Mouse (Mus musculus) CH12.LX (cell line): ENCODE results near the gene Car14. TPM values are rescaled to one million over a fixed set of nuclear protein-coding genes. Genes with fewer than 3 reads are reported as not detected.

Experiments used
- DNase-seq: peaks from one replicate; pipeline ENCODE4 v3.0.0-alpha.2; 2013; ENCODE audit errors: extremely low read depth
- H3K27ac ChIP-seq: 2 replicates; pipeline ENCODE4 v1.5.1; 2012; ENCODE audit warnings: low read depth, mild to moderate bottlenecking, control low read depth, moderate library complexity; ENCODE audit not compliant: insufficient read depth
- H3K27me3 ChIP-seq: replicated peaks from 2 replicates; pipeline ENCODE3; 2012; ENCODE audit warnings: inconsistent platforms
- H3K36me3 ChIP-seq, 2 experiments: replicated peaks in 1 of 2; 2 replicates each; pipeline versions ENCODE3 to v1.6.1; 2012; ENCODE audit warnings: inconsistent platforms in 1 of 2, low read length in 1 of 2, mild to moderate bottlenecking in 1 of 2, mixed read lengths in 1 of 2, moderate library complexity in 1 of 2; ENCODE audit not compliant: control insufficient read depth in 1 of 2, insufficient read depth in 1 of 2
- H3K4me1 ChIP-seq, 2 experiments: 2 replicates each; pipeline ENCODE4 v1.6.1; 2012; ENCODE audit warnings: inconsistent platforms in 1 of 2, moderate library complexity in 1 of 2; ENCODE audit not compliant: insufficient read depth in 2 of 2, control insufficient read depth in 1 of 2
- H3K4me2 ChIP-seq: 2 replicates; pipeline ENCODE4 v1.6.1; 2012; ENCODE audit warnings: low read depth, mild to moderate bottlenecking, control low read depth; ENCODE audit not compliant: poor library complexity, insufficient read depth, severe bottlenecking
- H3K4me3 ChIP-seq, 3 experiments: fragments of 150-350 bp in 1 of 3; sonication (generic) in 1 of 3; replicated peaks in 1 of 3; 2 replicates each; pipeline versions ENCODE3 to v1.5.1; 2011 to 2012; ENCODE audit warnings: low read depth in 2 of 3, low read length in 2 of 3, mild to moderate bottlenecking in 2 of 3, moderate library complexity in 2 of 3, control low read depth in 1 of 3, improper control_type of control experiment in 1 of 3, inconsistent platforms in 1 of 3, mixed read lengths in 1 of 3; ENCODE audit not compliant: poor library complexity in 1 of 3
- H3K79me2 ChIP-seq: replicated peaks from 2 replicates; pipeline ENCODE4 v1.6.1; 2012; ENCODE audit warnings: mild to moderate bottlenecking, moderate library complexity; ENCODE audit not compliant: control insufficient read depth, poor library complexity, insufficient read depth, severe bottlenecking; ENCODE audit errors: extremely low read depth
- H3K9ac ChIP-seq: 2 replicates; pipeline ENCODE4 v1.6.1; 2012; ENCODE audit warnings: low read depth, mild to moderate bottlenecking, control low read depth, moderate library complexity; ENCODE audit not compliant: insufficient read depth
- H3K9me3 ChIP-seq: replicated peaks from 2 replicates; pipeline ENCODE3; 2012; ENCODE audit warnings: low read length, inconsistent platforms, mixed read lengths
- BHLHE40 ChIP-seq: IDR thresholded peaks from 2 replicates; pipeline ENCODE4 v1.6.1; 2011; ENCODE audit warnings: mild to moderate bottlenecking, low read depth, low read length, improper control_type of control experiment
- CTCF ChIP-seq, 2 experiments: IDR thresholded peaks in 1 of 2; conservative IDR thresholded peaks in 1 of 2; 2 replicates each; pipeline ENCODE4 v1.5.1; 2011 to 2012; ENCODE audit warnings: low read depth in 2 of 2, low read length in 2 of 2, improper control_type of control experiment in 1 of 2, inconsistent platforms in 1 of 2, mild to moderate bottlenecking in 1 of 2, moderate library complexity in 1 of 2
- E2F4 ChIP-seq: IDR thresholded peaks from 2 replicates; pipeline ENCODE4 v1.6.1; 2011; ENCODE audit warnings: low read depth, low read length, improper control_type of control experiment; ENCODE audit not compliant: insufficient replicate concordance
- ELF1 ChIP-seq: IDR thresholded peaks from 2 replicates; pipeline ENCODE4 v1.6.1; 2014; ENCODE audit warnings: low read depth, mild to moderate bottlenecking, inconsistent platforms, low read length, improper control_type of control experiment
- KAT2A ChIP-seq: IDR thresholded peaks from 2 replicates; pipeline ENCODE4 v1.6.1; 2012; ENCODE audit warnings: low read length, improper control_type of control experiment, inconsistent platforms; ENCODE audit not compliant: insufficient replicate concordance
- MEF2A ChIP-seq: IDR thresholded peaks from 2 replicates; pipeline ENCODE4 v1.6.1; 2014; ENCODE audit warnings: low read depth, mild to moderate bottlenecking, inconsistent platforms, low read length, improper control_type of control experiment, borderline replicate concordance
- PAX5 ChIP-seq: IDR thresholded peaks from 2 replicates; pipeline ENCODE4 v1.6.1; 2012; ENCODE audit warnings: low read length, inconsistent platforms, mixed read lengths
- RAD21 ChIP-seq: IDR thresholded peaks from 2 replicates; pipeline ENCODE4 v1.6.1; 2011; ENCODE audit warnings: low read depth, mild to moderate bottlenecking, low read length, improper control_type of control experiment, moderate library complexity
- SMC3 ChIP-seq: IDR thresholded peaks from 2 replicates; pipeline ENCODE4 v1.6.1; 2011; ENCODE audit warnings: low read depth, low read length, improper control_type of control experiment
- TCF12 ChIP-seq: IDR thresholded peaks from 2 replicates; pipeline ENCODE4 v1.6.1; 2014; ENCODE audit warnings: low read depth, mild to moderate bottlenecking, inconsistent platforms, low read length, improper control_type of control experiment
- USF1 ChIP-seq: IDR thresholded peaks from 2 replicates; pipeline ENCODE4 v1.6.1; 2014; ENCODE audit warnings: low read depth, mild to moderate bottlenecking, inconsistent platforms, low read length, improper control_type of control experiment
- USF2 ChIP-seq: conservative IDR thresholded peaks from 2 replicates; pipeline ENCODE4 v1.6.1; 2011; ENCODE audit warnings: low read depth, low read length, improper control_type of control experiment
- dilution Hi-C: fragments of 300-500 bp; cut with MboI; formaldehyde crosslinking; loops from 2 replicates; pipeline ENCODE4 v1.14.3; 2020; ENCODE audit warnings: low sequenced_read_pairs; ENCODE audit not compliant: extremely low pct_unique_long_range_greater_than_20kb, extremely low pct_ligation_motif_present
- in situ Hi-C: fragments of 300-500 bp; cut with MboI; formaldehyde crosslinking; loops from 3 replicates; pipeline ENCODE4 v1.14.3; 2019; ENCODE audit warnings: low sequenced_read_pairs, low pct_ligation_motif_present, low pct_unique_long_range_greater_than_20kb, mixed read lengths
- polyA plus RNA-seq: library from polyadenylated mRNA; unstranded; fragments of >175 nt; gene quantifications from 2 replicates; pipeline ENCODE4 v1.2.1, GENCODE M21; 2012; ENCODE audit warnings: low read depth; ENCODE audit not compliant: insufficient read length
- total RNA-seq, 2 experiments: library from RNA; depleted of rRNA; stranded (reverse); fragments of 300-350 nt in 1 of 2; fragments of >200 nt in 1 of 2; gene quantifications; 2 replicates each; pipeline ENCODE4 v1.2.3; 2012 to 2014

Gene Car14
- total and polyA plus RNA-seq, 3 experiments = 0.13 to 0.36 TPM; not detected in 1

DNA sequence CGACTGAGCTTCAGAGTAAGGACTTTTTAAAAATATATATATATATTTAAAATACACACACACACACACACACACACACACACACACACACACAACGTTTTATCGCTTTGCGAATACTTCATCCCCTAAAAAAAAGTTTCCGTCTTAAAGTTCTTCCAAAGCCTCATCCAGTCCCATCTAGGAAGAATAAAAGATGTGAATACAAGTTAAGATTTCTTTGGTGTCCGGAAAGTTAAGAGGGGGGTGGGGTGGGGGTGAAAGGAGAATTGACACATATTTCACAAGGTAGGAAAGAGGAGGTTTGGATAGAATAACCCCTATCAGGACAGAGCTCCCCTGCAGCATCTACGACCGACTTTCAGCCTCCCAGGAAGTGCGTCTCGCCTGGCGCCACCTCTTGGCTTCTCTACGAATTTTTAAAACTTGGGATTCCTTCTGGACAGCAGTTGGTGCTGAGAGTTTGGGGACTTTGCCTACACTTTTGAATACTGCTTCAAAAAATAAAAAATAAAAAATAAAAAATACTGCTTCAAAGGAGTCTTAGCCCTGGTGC, 1.5 kb upstream of the Car14 start:
- Histone ChIP-seq H3K27me3 (peaks cover 12% of the 10 kb centered on the region), H3K4me3 (peak overlapping the region in 1 of 3 experiments; percentile 21), H3K27ac (no peak overlapping the region), H3K4me1 (peaks cover 7 to 12% of the 10 kb centered on the region in 2 experiments), H3K36me3 (peaks cover 0 to 2% of the 10 kb centered on the region in 2 experiments), H3K4me2 (peak overlapping the region; percentile 100), H3K9me3 (no peaks in the 10 kb centered on the region), H3K79me2 (no peaks in the 10 kb centered on the region), H3K9ac (peak overlapping the region; percentile 64; the same call in 1 of the 2 replicates)
- dilution Hi-C loops (no loop called here), in situ Hi-C loops (no loop called here)
- TF ChIP-seq SMC3 (peak; percentile 59), CTCF (conservative IDR thresholded peaks at IDR 0.05 in 1 of 2, IDR thresholded peaks at IDR 0.05 in 1 of 2; ENCODE audit: low read depth in 2 of 2, low read length in 2 of 2) (peak in 1 of 2 experiments; percentile 74; a peak in 3 of 4 replicates), RAD21 (peak; percentile 31), USF2 (no peak), ELF1 (peak; percentile 83), MEF2A (no peak)
- no peak for DNase-seq

- Histone ChIP-seq H3K27me3 (peaks cover 12% of the 10 kb centered on the region), H3K27ac (no peak overlapping the region), H3K4me1 (peaks cover 2 to 8% of the 10 kb centered on the region in 2 experiments), H3K4me3 (peak overlapping the region in 1 of 3 experiments; percentile 33), H3K79me2 (no peaks in the 10 kb centered on the region), H3K9ac (no peak overlapping the region; the same call in 1 of the 2 replicates), H3K36me3 (peaks cover 0 to 4% of the 10 kb centered on the region in 2 experiments), H3K9me3 (no peaks in the 10 kb centered on the region), H3K4me2 (peak overlapping the region; percentile 100; the same call in 1 of the 2 replicates)
- dilution Hi-C loops = no loop called here
- in situ Hi-C loops = no loop called here
- no peak for DNase-seq
- TF ChIP-seq USF1 (peak; percentile 63), BHLHE40 (peak; percentile 19), TCF12 (no peak)
These were observed 852 bp upstream of the Car14 start for GRCm38 (mm10) chr3:95905146-95905939.

DNA sequence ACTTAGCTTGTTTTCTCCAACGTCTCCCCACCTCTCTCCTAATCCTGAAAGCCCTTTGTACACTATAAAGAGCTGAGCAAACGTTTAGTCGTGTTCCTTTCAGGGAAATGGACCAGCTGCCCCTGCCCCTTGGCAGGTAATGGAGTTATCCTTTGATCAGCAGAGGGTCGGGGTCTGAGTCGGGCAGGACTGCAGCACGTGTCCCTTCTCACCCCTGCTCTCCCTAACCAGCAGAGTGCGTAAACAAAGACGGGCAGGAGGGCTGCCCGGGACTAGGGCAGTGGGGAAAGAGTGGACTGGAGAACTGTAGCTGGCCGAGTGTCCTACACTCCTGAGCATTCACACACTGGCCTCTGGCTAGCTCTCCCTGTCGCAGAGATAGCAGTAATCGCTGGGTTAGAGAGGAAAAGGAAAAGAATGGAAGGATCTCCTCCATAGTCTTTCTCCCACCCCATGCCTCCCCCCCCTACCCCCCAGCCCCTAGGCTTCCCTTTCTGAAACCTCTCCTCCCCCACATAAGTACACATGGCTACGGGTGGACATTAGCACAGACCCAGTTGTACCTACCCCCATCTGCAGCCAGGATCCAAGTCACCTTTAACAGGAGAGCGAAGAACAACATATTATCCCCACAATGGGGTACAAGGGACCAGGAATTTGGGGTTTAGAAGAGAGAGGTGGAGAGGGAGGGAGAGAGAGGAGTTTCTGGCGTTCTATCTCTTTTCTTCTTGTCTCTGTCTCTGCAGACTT, 563 bp downstream of the Car14 start:
- Histone ChIP-seq H3K79me2 (no peaks in the 10 kb centered on the region), H3K4me1 (peaks cover 7 to 15% of the 10 kb centered on the region in 2 experiments; a peak in 3 of 4 replicates), H3K4me2 (no peak overlapping the region), H3K9me3 (no peaks in the 10 kb centered on the region), H3K9ac (no peak overlapping the region), H3K36me3 (peaks cover 0 to 12% of the 10 kb centered on the region in 2 experiments), H3K27me3 (peaks cover 12% of the 10 kb centered on the region), H3K27ac (no peak overlapping the region), H3K4me3 (no peak overlapping the region)
- in situ Hi-C loops = loop anchor here (5.0 kb wide), 1 partner anchor 37 kb away; no protein-coding TSS in a partner anchor
- DNase-seq = no peak
- dilution Hi-C loops = no loop called here
- TF ChIP-seq E2F4 (no peak), KAT2A (no peak), PAX5 (no peak)
